Comparison of ENCODE assay signal across 8 mouse cellular contexts in the genomic region with DNA sequence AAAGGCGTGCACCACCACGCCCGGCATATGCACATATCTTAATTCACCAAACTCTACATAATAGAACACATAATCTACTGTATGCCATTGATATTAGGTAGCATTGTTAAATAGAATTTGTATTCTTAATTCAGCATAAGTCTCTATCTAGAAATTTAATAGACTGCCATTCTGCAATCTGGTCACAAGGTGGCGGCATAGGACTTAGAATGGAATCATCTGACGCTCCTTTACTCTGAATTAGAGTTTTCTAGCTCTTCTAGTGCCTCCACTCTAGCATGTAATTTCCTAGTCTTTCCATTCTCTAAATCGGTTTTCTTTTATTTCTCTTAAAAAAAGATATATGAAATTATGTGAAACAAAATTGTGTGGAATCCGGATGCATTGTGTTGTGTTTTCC. TPM values are rescaled to one million over a fixed set of nuclear protein-coding genes. Genes with fewer than 3 reads are reported as not detected.
A peak's percentile ranks its signal among the peaks of the same experiment; 100 is the strongest.
DNase-seq lines count a peak whose midpoint lies in the region; ATAC-seq lines count a peak whose summit lies in the region.

No protein-coding gene starts in this region.

- peaks cover 3% of the 10 kb centered on the region; the same call in 1 of the 2 replicates for H3K27me3 ChIP-seq in forebrain, embryonic 14.5 days (replicated peaks; ENCODE audit: control insufficient read depth, insufficient read depth, low read length)
- peaks cover 20% of the 10 kb centered on the region for H3K27me3 ChIP-seq in forebrain, embryonic 10.5 days (ENCODE audit: poor library complexity, severe bottlenecking)

- no peak overlapping the region for H3K9ac ChIP-seq in forebrain, embryonic 14.5 days (ENCODE audit: low read length)

- peak; percentile 89 for DNase-seq in forebrain, embryonic 14.5 days (ENCODE audit: low spot score)
- no peak for DNase-seq in forebrain, embryonic 10.5 days (ENCODE audit: extremely low spot score, low spot score)
- DNase-seq in ovary, postnatal 10 days (ENCODE audit: low spot score), result peak; percentile 27
- DNase-seq in ovary, postnatal 36 days (ENCODE audit: low spot score), result no peak
- DNase-seq in c-Kit-positive CD71-positive TER-119-negative erythroid progenitor cells, embryonic 14.5 days (ENCODE audit: low read depth), result peak; percentile 57
- DNase-seq in heart, postnatal 4 days, result peak; percentile 68
- DNase-seq in thymus, postnatal 14 days, result peak; percentile 68

- WGBS in forebrain, embryonic 14.5 days, result under 1% methylated on average over 7 of the region's 7 CpGs
- under 1% methylated on average over 7 of the region's 7 CpGs for WGBS in forebrain, embryonic 10.5 days

- no peak overlapping the region for H3K4me3 ChIP-seq in forebrain, embryonic 14.5 days (ENCODE audit: low read depth, low read length)
- H3K4me3 ChIP-seq in forebrain, embryonic 10.5 days, result no peak overlapping the region

- no peaks in the 10 kb centered on the region for H3K9me3 ChIP-seq in forebrain, embryonic 14.5 days (replicated peaks; ENCODE audit: control insufficient read depth, low read length)
- H3K9me3 ChIP-seq in forebrain, embryonic 10.5 days, result no peaks in the 10 kb centered on the region

- H3K4me2 ChIP-seq in forebrain, embryonic 14.5 days (ENCODE audit: low read length), result no peak overlapping the region

- H3K27ac ChIP-seq in forebrain, embryonic 14.5 days (ENCODE audit: low read depth, low read length), result no peak overlapping the region
- no peak overlapping the region for H3K27ac ChIP-seq in forebrain, embryonic 10.5 days

- no peaks in the 10 kb centered on the region for H3K4me1 ChIP-seq in forebrain, embryonic 14.5 days (ENCODE audit: control insufficient read depth, insufficient read depth, low read length)
- no peaks in the 10 kb centered on the region for H3K4me1 ChIP-seq in forebrain, embryonic 10.5 days

- H3K36me3 ChIP-seq in forebrain, embryonic 14.5 days (ENCODE audit: control insufficient read depth, insufficient read depth, low read length), result no peaks in the 10 kb centered on the region
- H3K36me3 ChIP-seq in forebrain, embryonic 10.5 days (replicated peaks), result no peaks in the 10 kb centered on the region

- peak; percentile 44; the same call in 1 of the 2 replicates for ATAC-seq in forebrain, embryonic 14.5 days
- ATAC-seq in megakaryocyte progenitor cell, adult 5-6 weeks (replicated peaks; ENCODE audit: poor library complexity), result peak; percentile 96

RNA-seq across cellular contexts. Expression of a gene that starts 22.1 kb away (rescaled TPM):
- polyA plus RNA-seq in forebrain, embryonic 14.5 days (2014; fragmentation: Nextera tagmentation; extraction: Ambion mirVana), result 75.7 and 93.7 TPM in 2 replicates
- polyA plus RNA-seq in forebrain, embryonic 10.5 days (2016; fragmentation: Nextera tagmentation; extraction: Ambion mirVana), result 67.6 and 68.2 TPM in 2 replicates
- total RNA-seq in heart, postnatal 4 days (2021), result 10 to 100 TPM; 37.7 to 39.3 TPM
- total RNA-seq in megakaryocyte progenitor cell, adult 5-6 weeks (2015), result 2.3 and 3.1 TPM in 2 replicates
- total RNA-seq in megakaryocyte progenitor cell, adult 5-6 weeks (2017), result 8.2 and 8.3 TPM in 2 replicates

RNA-seq across cellular contexts. Expression of a gene that starts 23.4 kb away (rescaled TPM):
- 185 and 214 TPM in 2 replicates for polyA plus RNA-seq in forebrain, embryonic 14.5 days (2014; fragmentation: Nextera tagmentation; extraction: Ambion mirVana)
- 218 and 226 TPM in 2 replicates for polyA plus RNA-seq in forebrain, embryonic 10.5 days (2016; fragmentation: Nextera tagmentation; extraction: Ambion mirVana)
- total RNA-seq in heart, postnatal 4 days (2021), result 100 to 1,000 TPM in 1 of 2 experiments, 10 to 100 TPM in 1; 96.0 to 107 TPM
- total RNA-seq in megakaryocyte progenitor cell, adult 5-6 weeks (2015), result 60.0 and 66.1 TPM in 2 replicates
- total RNA-seq in megakaryocyte progenitor cell, adult 5-6 weeks (2017), result 50.2 and 53.6 TPM in 2 replicates

RNA-seq across cellular contexts. Expression of a gene that starts 27.6 kb away (rescaled TPM):
- 207 and 225 TPM in 2 replicates for polyA plus RNA-seq in forebrain, embryonic 14.5 days (2014; fragmentation: Nextera tagmentation; extraction: Ambion mirVana)
- 116 and 122 TPM in 2 replicates for polyA plus RNA-seq in forebrain, embryonic 10.5 days (2016; fragmentation: Nextera tagmentation; extraction: Ambion mirVana)
- total RNA-seq in heart, postnatal 4 days (2021), result 10 to 100 TPM; 42.0 to 46.2 TPM
- 32.3 and 37.0 TPM in 2 replicates for total RNA-seq in megakaryocyte progenitor cell, adult 5-6 weeks (2015)
- 14.1 and 14.7 TPM in 2 replicates for total RNA-seq in megakaryocyte progenitor cell, adult 5-6 weeks (2017)

RNA-seq across cellular contexts. Expression of a gene that starts 35.6 kb away (rescaled TPM):
- 4.3 and 7.2 TPM in 2 replicates for polyA plus RNA-seq in forebrain, embryonic 14.5 days (2014; fragmentation: Nextera tagmentation; extraction: Ambion mirVana)
- 47.3 and 51.2 TPM in 2 replicates for polyA plus RNA-seq in forebrain, embryonic 10.5 days (2016; fragmentation: Nextera tagmentation; extraction: Ambion mirVana)
- total RNA-seq in heart, postnatal 4 days (2021), result 1 to 10 TPM; 9.8 TPM
- 13.6 and 19.8 TPM in 2 replicates for total RNA-seq in megakaryocyte progenitor cell, adult 5-6 weeks (2015)
- 14.2 and 14.3 TPM in 2 replicates for total RNA-seq in megakaryocyte progenitor cell, adult 5-6 weeks (2017)

RNA-seq across cellular contexts. Expression of a gene that starts 44.4 kb away (rescaled TPM):
- polyA plus RNA-seq in forebrain, embryonic 14.5 days (2014; fragmentation: Nextera tagmentation; extraction: Ambion mirVana), result 5.4 and 6.3 TPM in 2 replicates
- 1.8 TPM in 2 replicates for polyA plus RNA-seq in forebrain, embryonic 10.5 days (2016; fragmentation: Nextera tagmentation; extraction: Ambion mirVana)
- total RNA-seq in heart, postnatal 4 days (2021), result 10 to 100 TPM; 13.5 to 15.4 TPM
- 0.22 and 0.64 TPM in 2 replicates for total RNA-seq in megakaryocyte progenitor cell, adult 5-6 weeks (2015)
- total RNA-seq in megakaryocyte progenitor cell, adult 5-6 weeks (2017), result 3.1 and 3.6 TPM in 2 replicates

Comparison
In these comparisons a context has a peak if more than half of its experiments do, and no peak if none do; other contexts are left out.
1. DNase-seq: peak in forebrain, embryonic 14.5 days (single experiment), ovary, postnatal 10 days (single experiment), c-Kit-positive CD71-positive TER-119-negative erythroid progenitor cells, embryonic 14.5 days (single experiment), heart, postnatal 4 days (single experiment) and thymus, postnatal 14 days (single experiment); none in forebrain, embryonic 10.5 days (single experiment) and ovary, postnatal 36 days (single experiment).
2. RNA of a gene that starts 22.1 kb away (total RNA-seq): 37.7 to 39.3 TPM in heart, postnatal 4 days; 2.3 to 8.3 TPM in megakaryocyte progenitor cell, adult 5-6 weeks; every median in the first group is over 4 times any median in the second.